Mouse (Mus musculus): ENCODE results near the gene Olfr699. TPM values are rescaled to one million over a fixed set of nuclear protein-coding genes. Genes with fewer than 3 reads are reported as not detected.

Gene Olfr699
- polyA plus RNA-seq, 1 experiment from 2014 or later = not detected

Other genes with a start within 250 kb of the Olfr699 start
- not detected in 2 replicates for gene Olfr693, start 112.6 kb downstream of the Olfr699 start, polyA plus RNA-seq (2016; fragmentation: Nextera tagmentation; extraction: Ambion mirVana)
- gene Olfr694, start 101.4 kb downstream of the Olfr699 start, polyA plus RNA-seq (2016; fragmentation: Nextera tagmentation; extraction: Ambion mirVana) = not detected in 2 replicates
- not detected in 2 replicates for gene Olfr695, start 76.8 kb downstream of the Olfr699 start, polyA plus RNA-seq (2016; fragmentation: Nextera tagmentation; extraction: Ambion mirVana)
- not detected in 2 replicates for gene Olfr697, start 50.8 kb downstream of the Olfr699 start, polyA plus RNA-seq (2016; fragmentation: Nextera tagmentation; extraction: Ambion mirVana)
- gene Olfr698, start 37.8 kb downstream of the Olfr699 start, polyA plus RNA-seq (2016; fragmentation: Nextera tagmentation; extraction: Ambion mirVana) = not detected in 2 replicates
- gene Olfr700, start 15.6 kb upstream of the Olfr699 start, polyA plus RNA-seq (2016; fragmentation: Nextera tagmentation; extraction: Ambion mirVana) = not detected in 2 replicates
- gene Olfr701, start 20.9 kb upstream of the Olfr699 start, polyA plus RNA-seq (2016; fragmentation: Nextera tagmentation; extraction: Ambion mirVana) = not detected in 2 replicates
- gene Olfr702, start 40.7 kb upstream of the Olfr699 start, polyA plus RNA-seq (2016; fragmentation: Nextera tagmentation; extraction: Ambion mirVana) = not detected in 2 replicates
- not detected in 2 replicates for gene Olfr703, start 50.2 kb upstream of the Olfr699 start, polyA plus RNA-seq (2016; fragmentation: Nextera tagmentation; extraction: Ambion mirVana)
- gene Olfr704, start 70.0 kb upstream of the Olfr699 start, polyA plus RNA-seq (2016; fragmentation: Nextera tagmentation; extraction: Ambion mirVana) = not detected in 2 replicates
- gene Olfr705, start 83.7 kb upstream of the Olfr699 start, polyA plus RNA-seq (2016; fragmentation: Nextera tagmentation; extraction: Ambion mirVana) = not detected in 2 replicates
- not detected in 2 replicates for gene Olfr706, start 95.0 kb upstream of the Olfr699 start, polyA plus RNA-seq (2016; fragmentation: Nextera tagmentation; extraction: Ambion mirVana)
- not detected in 2 replicates for gene Olfr707, start 108.0 kb upstream of the Olfr699 start, polyA plus RNA-seq (2016; fragmentation: Nextera tagmentation; extraction: Ambion mirVana)
- not detected in 2 replicates for gene Olfr1532-ps1, start 114.8 kb upstream of the Olfr699 start, polyA plus RNA-seq (2016; fragmentation: Nextera tagmentation; extraction: Ambion mirVana)
- not detected in 2 replicates for gene Olfr709-ps1, start 139.0 kb upstream of the Olfr699 start, polyA plus RNA-seq (2016; fragmentation: Nextera tagmentation; extraction: Ambion mirVana)
- gene Olfr710, start 155.1 kb upstream of the Olfr699 start, polyA plus RNA-seq (2016; fragmentation: Nextera tagmentation; extraction: Ambion mirVana) = not detected in 2 replicates
- gene Olfr6, start 170.7 kb upstream of the Olfr699 start, polyA plus RNA-seq (2016; fragmentation: Nextera tagmentation; extraction: Ambion mirVana) = not detected in 2 replicates
- gene Olfr711, start 182.3 kb upstream of the Olfr699 start, polyA plus RNA-seq (2016; fragmentation: Nextera tagmentation; extraction: Ambion mirVana) = not detected in 2 replicates
- gene Olfr2, start 212.9 kb upstream of the Olfr699 start, polyA plus RNA-seq (2016; fragmentation: Nextera tagmentation; extraction: Ambion mirVana) = not detected in 2 replicates
- not detected in 2 replicates for gene Olfr713, start 238.0 kb upstream of the Olfr699 start, polyA plus RNA-seq (2016; fragmentation: Nextera tagmentation; extraction: Ambion mirVana)

All from heart, embryonic 12.5 days (tissue).